Mouse (Mus musculus): ENCODE results near the gene Plek. TPM values are rescaled to one million over a fixed set of nuclear protein-coding genes. Genes with fewer than 3 reads are reported as not detected.

Gene Plek
- polyA plus RNA-seq, 1 experiment from 2014 or later, result 4.0 TPM

GRCm38 (mm10) chr11:16997465-16997864 is 54.7 kb downstream of the Plek start:
- Histone ChIP-seq H3K36me3 (replicated peaks) (0 out of 2 replicates have a peak, but pooled peaks cover 2% of the 10 kb centered on the region), H3K4me3 (no peak overlapping the region), H3K27me3 (replicated peaks) (no peaks in the 10 kb centered on the region), H3K9me3 (no peaks in the 10 kb centered on the region), H3K27ac (no peak overlapping the region), H3K4me1 (no peaks in the 10 kb centered on the region), H3K4me2 (no peak overlapping the region), H3K9ac (no peak overlapping the region)
- ATAC-seq (replicated peaks), result no peak

- no peaks in the 10 kb centered on the region for H3K4me1 ChIP-seq
Measured at GRCm38 (mm10) chr11:16996818-16997217, 55.4 kb downstream of the Plek start.

GRCm38 (mm10) chr11:16992880-16993279 is 59.3 kb downstream of the Plek start:
- H3K4me1 ChIP-seq, result no peaks in the 10 kb centered on the region
- ATAC-seq (replicated peaks), result no peak
- H3K4me2 ChIP-seq, result no peak overlapping the region
- 0 out of 2 replicates have a peak, but pooled peaks cover 2% of the 10 kb centered on the region for H3K36me3 ChIP-seq (replicated peaks)
- H3K9ac ChIP-seq, result no peak overlapping the region
- 84% methylated on average over 6 of the region's 6 CpGs for WGBS
- no peaks in the 10 kb centered on the region for H3K27me3 ChIP-seq (replicated peaks)
- H3K27ac ChIP-seq, result no peak overlapping the region
- H3K4me3 ChIP-seq, result no peak overlapping the region
- no peaks in the 10 kb centered on the region for H3K9me3 ChIP-seq

More at GRCm38 (mm10) chr11:16996818-16997217, 55.4 kb downstream of the Plek start:
- Histone ChIP-seq H3K9me3 (no peaks in the 10 kb centered on the region), H3K27ac (no peak overlapping the region), H3K4me3 (no peak overlapping the region), H3K36me3 (replicated peaks) (0 out of 2 replicates have a peak, but pooled peaks cover 2% of the 10 kb centered on the region), H3K9ac (no peak overlapping the region), H3K27me3 (replicated peaks) (no peaks in the 10 kb centered on the region), H3K4me2 (no peak overlapping the region)
- no peak for ATAC-seq (replicated peaks)

GRCm38 (mm10) chr11:16989885-16990284 is 62.3 kb downstream of the Plek start:
- H3K27me3 ChIP-seq (replicated peaks), result no peaks in the 10 kb centered on the region
- no peak overlapping the region for H3K27ac ChIP-seq
- 0 out of 2 replicates have a peak, but pooled peaks cover 6% of the 10 kb centered on the region for H3K36me3 ChIP-seq (replicated peaks)
- no peak overlapping the region for H3K4me2 ChIP-seq
- 91% methylated on average over 5 of the region's 5 CpGs for WGBS
- no peak overlapping the region for H3K4me3 ChIP-seq
- ATAC-seq (replicated peaks), result no peak
- no peaks in the 10 kb centered on the region for H3K9me3 ChIP-seq
- no peaks in the 10 kb centered on the region for H3K4me1 ChIP-seq
- no peak overlapping the region for H3K9ac ChIP-seq

GRCm38 (mm10) chr11:16987745-16988328 is 64.3 kb downstream of the Plek start:
- no peak overlapping the region for H3K4me2 ChIP-seq
- H3K27ac ChIP-seq, result no peak overlapping the region
- H3K9me3 ChIP-seq, result no peaks in the 10 kb centered on the region
- WGBS, result 85% methylated on average over 6 of the region's 6 CpGs
- H3K4me3 ChIP-seq, result no peak overlapping the region
- no peak for ATAC-seq (replicated peaks)
- H3K9ac ChIP-seq, result no peak overlapping the region
- no peaks in the 10 kb centered on the region for H3K27me3 ChIP-seq (replicated peaks)
- H3K4me1 ChIP-seq, result no peaks in the 10 kb centered on the region
- H3K36me3 ChIP-seq (replicated peaks), result 0 out of 2 replicates have a peak, but pooled peaks cover 6% of the 10 kb centered on the region

- WGBS, result 86% methylated on average over 7 of the region's 7 CpGs
- ATAC-seq (replicated peaks), result no peak
- no peak overlapping the region for H3K4me3 ChIP-seq
- no peak overlapping the region for H3K27ac ChIP-seq
- H3K27me3 ChIP-seq (replicated peaks), result no peaks in the 10 kb centered on the region
- no peaks in the 10 kb centered on the region for H3K4me1 ChIP-seq
- H3K4me2 ChIP-seq, result no peak overlapping the region
- no peak overlapping the region for H3K9ac ChIP-seq
- H3K9me3 ChIP-seq, result no peaks in the 10 kb centered on the region
- H3K36me3 ChIP-seq (replicated peaks), result 0 out of 2 replicates have a peak, but pooled peaks cover 3% of the 10 kb centered on the region
Measured at GRCm38 (mm10) chr11:16986550-16987187, 65.5 kb downstream of the Plek start.

GRCm38 (mm10) chr11:16978161-16978707 is 73.9 kb downstream of the Plek start:
- Histone ChIP-seq H3K4me1 (no peaks in the 10 kb centered on the region), H3K27ac (no peak overlapping the region), H3K9me3 (no peaks in the 10 kb centered on the region), H3K36me3 (replicated peaks) (no peaks in the 10 kb centered on the region), H3K4me3 (no peak overlapping the region), H3K9ac (no peak overlapping the region), H3K27me3 (replicated peaks) (no peaks in the 10 kb centered on the region), H3K4me2 (no peak overlapping the region)
- no peak for ATAC-seq (replicated peaks)
- WGBS, result 90% methylated on average over 5 of the region's 5 CpGs

GRCm38 (mm10) chr11:16977611-16978010 is 74.6 kb downstream of the Plek start:
- no peak for ATAC-seq (replicated peaks)
- no peaks in the 10 kb centered on the region for H3K36me3 ChIP-seq (replicated peaks)
- no peaks in the 10 kb centered on the region for H3K9me3 ChIP-seq
- H3K9ac ChIP-seq, result no peak overlapping the region
- H3K27me3 ChIP-seq (replicated peaks), result no peaks in the 10 kb centered on the region
- H3K4me2 ChIP-seq, result no peak overlapping the region
- 68% methylated on average over 2 of the region's 2 CpGs for WGBS
- H3K4me1 ChIP-seq, result no peaks in the 10 kb centered on the region
- H3K4me3 ChIP-seq, result no peak overlapping the region
- no peak overlapping the region for H3K27ac ChIP-seq

- no peak overlapping the region for H3K4me3 ChIP-seq
- no peak overlapping the region for H3K27ac ChIP-seq
- no peak overlapping the region for H3K4me2 ChIP-seq
- ATAC-seq (replicated peaks), result no peak
- no peaks in the 10 kb centered on the region for H3K27me3 ChIP-seq (replicated peaks)
- 90% methylated on average over 4 of the region's 4 CpGs for WGBS
- H3K36me3 ChIP-seq (replicated peaks), result 0 out of 2 replicates have a peak, but pooled peaks cover 2% of the 10 kb centered on the region
- H3K9me3 ChIP-seq, result no peaks in the 10 kb centered on the region
- H3K9ac ChIP-seq, result no peak overlapping the region
- no peaks in the 10 kb centered on the region for H3K4me1 ChIP-seq
Measured at GRCm38 (mm10) chr11:16976937-16977336, 75.2 kb downstream of the Plek start.

- ATAC-seq (replicated peaks), result no peak
Measured at GRCm38 (mm10) chr11:16973086-16973485, 79.1 kb downstream of the Plek start.

GRCm38 (mm10) chr11:16972027-16972426 is 80.2 kb downstream of the Plek start:
- no peak overlapping the region for H3K4me3 ChIP-seq
- H3K4me1 ChIP-seq, result no peaks in the 10 kb centered on the region
- H3K9ac ChIP-seq, result no peak overlapping the region
- WGBS, result 89% methylated on average over 3 of the region's 3 CpGs
- no peak overlapping the region for H3K4me2 ChIP-seq
- 0 out of 2 replicates have a peak, but pooled peaks cover 2% of the 10 kb centered on the region for H3K36me3 ChIP-seq (replicated peaks)
- no peak for ATAC-seq (replicated peaks)
- H3K27ac ChIP-seq, result no peak overlapping the region
- no peaks in the 10 kb centered on the region for H3K9me3 ChIP-seq
- no peaks in the 10 kb centered on the region for H3K27me3 ChIP-seq (replicated peaks)

More at GRCm38 (mm10) chr11:16973086-16973485, 79.1 kb downstream of the Plek start:
- H3K36me3 ChIP-seq (replicated peaks), result 0 out of 2 replicates have a peak, but pooled peaks cover 2% of the 10 kb centered on the region
- no peak overlapping the region for H3K9ac ChIP-seq
- no peak overlapping the region for H3K27ac ChIP-seq
- H3K4me2 ChIP-seq, result no peak overlapping the region
- H3K9me3 ChIP-seq, result no peaks in the 10 kb centered on the region
- H3K27me3 ChIP-seq (replicated peaks), result no peaks in the 10 kb centered on the region
- no peak overlapping the region for H3K4me3 ChIP-seq
- 88% methylated on average over 1 of the region's 1 CpGs for WGBS
- no peaks in the 10 kb centered on the region for H3K4me1 ChIP-seq

GRCm38 (mm10) chr11:16969650-16970049 is 82.5 kb downstream of the Plek start:
- Histone ChIP-seq H3K27me3 (replicated peaks) (no peaks in the 10 kb centered on the region), H3K9me3 (no peaks in the 10 kb centered on the region), H3K4me1 (no peaks in the 10 kb centered on the region), H3K27ac (no peak overlapping the region), H3K4me3 (no peak overlapping the region), H3K9ac (no peak overlapping the region), H3K4me2 (no peak overlapping the region), H3K36me3 (replicated peaks) (0 out of 2 replicates have a peak, but pooled peaks cover 2% of the 10 kb centered on the region)
- WGBS, result 81% methylated on average over 2 of the region's 2 CpGs
- ATAC-seq (replicated peaks), result no peak
